Mouse (Mus musculus) liver, embryonic 14.5 days (tissue): Measurements from ENCODE around the gene Zfp512b.

ENCODE experiments used
- CTCF ChIP-seq: IDR thresholded peaks from 2 replicates; pipeline ENCODE4 v1.5.1; 2016; ENCODE audit warnings: antibody characterized with exemption, low read depth, control low read depth
- EP300 ChIP-seq: IDR thresholded peaks from 2 replicates; pipeline ENCODE4 v1.6.1; 2016; ENCODE audit warnings: antibody characterized with exemption, low read depth

DNA sequence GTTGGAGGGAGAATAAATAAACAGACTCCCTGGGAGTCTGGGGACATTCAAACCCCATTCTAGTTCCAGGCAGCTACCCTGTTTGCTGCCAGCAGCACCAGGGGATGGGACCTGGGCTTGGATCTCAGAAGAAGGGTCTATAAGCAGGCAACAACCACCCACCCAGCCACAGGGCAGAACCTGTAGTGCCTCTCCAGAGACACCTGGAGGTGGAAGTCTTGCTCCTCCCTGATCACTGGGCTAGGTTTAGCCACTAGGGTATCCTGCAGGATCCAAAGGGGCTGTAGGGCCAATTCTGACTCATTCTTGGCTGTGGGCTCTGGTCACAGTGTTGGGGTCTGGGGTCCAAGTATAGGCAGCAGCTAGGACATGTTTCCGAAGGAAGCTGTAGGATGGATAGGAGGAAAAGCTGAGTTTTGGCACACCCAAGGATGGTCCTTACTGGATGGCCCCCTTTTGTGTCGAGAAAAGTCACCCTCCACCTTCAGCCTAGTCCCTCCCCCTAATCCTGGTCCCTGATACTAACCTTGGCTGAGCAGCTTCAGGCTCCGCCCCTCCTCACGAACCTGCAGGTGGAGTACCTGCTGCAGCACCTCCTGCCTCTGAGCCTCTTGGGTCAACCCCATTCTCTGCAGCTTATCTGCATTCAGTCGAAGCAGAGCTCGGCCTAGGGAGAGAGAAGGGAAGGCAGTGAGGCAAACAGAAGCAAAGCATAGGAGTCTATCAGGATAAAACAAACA, 3.8 kb upstream of the Zfp512b start:
- TF ChIP-seq EP300 (no peak), CTCF (no peak)
